Mouse (Mus musculus): ENCODE results near the gene Dclre1b. TPM values are rescaled to one million over a fixed set of nuclear protein-coding genes. Genes with fewer than 3 reads are reported as not detected.
"Not testable (repeated sequence)": the region's sequence is repeated elsewhere in the genome, so short reads cannot be mapped to it uniquely, and the experiment has no call there.

The Dclre1b gene
- 47.8 and 50.9 TPM in 2 replicates for polyA plus RNA-seq (2015; fragmentation: Nextera tagmentation; extraction: Ambion mirVana)

- peak; percentile 98 for DNase-seq (ENCODE audit: low spot score)
These were observed at the start of gene Dclre1b, which contains the start of the genes Ap4b1 and Gm43064 for GRCm38 (mm10) chr3:103808891-103809798. Dclre1b (minus strand) TSS chr3:103809444. Ap4b1 (plus strand) TSS chr3:103809520. Gm43064 (plus strand) TSS chr3:103809573.

GRCm38 (mm10) chr3:103857977-103858563, 48.8 kb upstream of the Dclre1b start:
- DNase-seq (ENCODE audit: low spot score) = no peak

GRCm38 (mm10) chr3:103857036-103857805, 48.0 kb upstream of the Dclre1b start:
- no peak for DNase-seq (ENCODE audit: low spot score)

- DNase-seq (ENCODE audit: low spot score) = no peak
These were observed 44.6 kb upstream of the Dclre1b start for GRCm38 (mm10) chr3:103853804-103854203.

GRCm38 (mm10) chr3:103852565-103853299, 43.5 kb upstream of the Dclre1b start:
- peak; percentile 91 for DNase-seq (ENCODE audit: low spot score)

GRCm38 (mm10) chr3:103851882-103852281, 42.6 kb upstream of the Dclre1b start:
- no peak for DNase-seq (ENCODE audit: low spot score)

- no peak for DNase-seq (ENCODE audit: low spot score)
These were observed 42.2 kb upstream of the Dclre1b start for GRCm38 (mm10) chr3:103851481-103851880.

GRCm38 (mm10) chr3:103850644-103851363, 41.6 kb upstream of the Dclre1b start:
- no peak for DNase-seq (ENCODE audit: low spot score)

GRCm38 (mm10) chr3:103840946-103841345, 31.7 kb upstream of the Dclre1b start:
- DNase-seq (ENCODE audit: low spot score) = not testable (repeated sequence)

- DNase-seq (ENCODE audit: low spot score) = not testable (repeated sequence)
These were observed 31.0 kb upstream of the Dclre1b start for GRCm38 (mm10) chr3:103840195-103840594.

GRCm38 (mm10) chr3:103839711-103840110, 30.5 kb upstream of the Dclre1b start:
- DNase-seq (ENCODE audit: low spot score) = no peak

GRCm38 (mm10) chr3:103836453-103836852, 27.2 kb upstream of the Dclre1b start:
- DNase-seq (ENCODE audit: low spot score) = no peak

- DNase-seq (ENCODE audit: low spot score) = no peak
These were observed 26.7 kb upstream of the Dclre1b start for GRCm38 (mm10) chr3:103835951-103836310.

GRCm38 (mm10) chr3:103835272-103835950, 26.2 kb upstream of the Dclre1b start:
- DNase-seq (ENCODE audit: low spot score) = no peak

GRCm38 (mm10) chr3:103834001-103834400, 24.8 kb upstream of the Dclre1b start:
- no peak for DNase-seq (ENCODE audit: low spot score)

- DNase-seq (ENCODE audit: low spot score) = no peak
These were observed 23.2 kb upstream of the Dclre1b start, which contains the start of gene Bcl2l15 for GRCm38 (mm10) chr3:103832426-103832825. Bcl2l15 (plus strand) TSS chr3:103832601.

- no peak for DNase-seq (ENCODE audit: low spot score)
These were observed 21.9 kb upstream of the Dclre1b start for GRCm38 (mm10) chr3:103831146-103831545.

- DNase-seq (ENCODE audit: low spot score) = not testable (repeated sequence)
These were observed 21.4 kb upstream of the Dclre1b start for GRCm38 (mm10) chr3:103830681-103831080.

GRCm38 (mm10) chr3:103829036-103829435, 19.8 kb upstream of the Dclre1b start:
- DNase-seq (ENCODE audit: low spot score) = no peak

- peak; percentile 28 for DNase-seq (ENCODE audit: low spot score)
These were observed 18.3 kb upstream of the Dclre1b start for GRCm38 (mm10) chr3:103827548-103827947.

All from thymus, postnatal 0 days (tissue).